Comparison of ENCODE assay signal across 8 mouse cellular contexts in genomic region chr17:78197111-78197510, GRCm38 (mm10). TPM values are rescaled to one million over a fixed set of nuclear protein-coding genes. Genes with fewer than 3 reads are reported as not detected.
DNase-seq lines count a peak whose midpoint lies in the region; ATAC-seq and TF ChIP-seq lines count a peak whose summit lies in the region.

No protein-coding gene starts in this region.

- H3K27ac ChIP-seq in intestine, postnatal 0 days (ENCODE audit: low read depth, low read length): no peak overlapping the region
- no peak overlapping the region for H3K27ac ChIP-seq in intestine, embryonic 16.5 days (ENCODE audit: low read length)
- no peak overlapping the region for H3K27ac ChIP-seq in embryonic facial prominence, embryonic 10.5 days (replicated peaks)

- no peaks in the 10 kb centered on the region for H3K27me3 ChIP-seq in intestine, postnatal 0 days (replicated peaks; ENCODE audit: control insufficient read depth, insufficient read depth, low read length)
- H3K27me3 ChIP-seq in intestine, embryonic 16.5 days (replicated peaks; ENCODE audit: control insufficient read depth, insufficient read depth, low read length): no peaks in the 10 kb centered on the region
- peaks cover 28% of the 10 kb centered on the region for H3K27me3 ChIP-seq in embryonic facial prominence, embryonic 10.5 days (replicated peaks; ENCODE audit: low read depth, poor library complexity, severe bottlenecking)

- no peaks in the 10 kb centered on the region for H3K36me3 ChIP-seq in intestine, postnatal 0 days (ENCODE audit: control insufficient read depth, insufficient read depth)
- no peaks in the 10 kb centered on the region for H3K36me3 ChIP-seq in intestine, embryonic 16.5 days (ENCODE audit: control insufficient read depth, insufficient read depth, low read length)
- no peaks in the 10 kb centered on the region for H3K36me3 ChIP-seq in embryonic facial prominence, embryonic 10.5 days (replicated peaks)

- no peak overlapping the region for H3K4me3 ChIP-seq in intestine, postnatal 0 days (ENCODE audit: low read depth, low read length)
- H3K4me3 ChIP-seq in intestine, embryonic 16.5 days (ENCODE audit: low read length): no peak overlapping the region
- no peak overlapping the region for H3K4me3 ChIP-seq in embryonic facial prominence, embryonic 10.5 days

- DNase-seq in B cell, adult 2 months: peak; percentile 42 to 51
- DNase-seq in adrenal gland, postnatal 10 days: peak; percentile 75
- DNase-seq in embryonic facial prominence, embryonic 10.5 days (ENCODE audit: low spot score): peak; percentile 60
- peak; percentile 78 for DNase-seq in kidney, postnatal 14 days
- DNase-seq in natural killer cell, adult 2 months (ENCODE audit: low spot score in 2 of 2): peak; percentile 33 to 34

- peak; percentile 94 for TF ChIP-seq CTCF in intestine, postnatal 0 days (IDR thresholded peaks at IDR 0.05; ENCODE audit: low read depth)

- H3K9ac ChIP-seq in intestine, postnatal 0 days (ENCODE audit: low read depth, low read length): no peak overlapping the region
- H3K9ac ChIP-seq in intestine, embryonic 16.5 days (ENCODE audit: low read depth, low read length): no peak overlapping the region

- no peaks in the 10 kb centered on the region for H3K9me3 ChIP-seq in intestine, postnatal 0 days (ENCODE audit: control insufficient read depth)
- H3K9me3 ChIP-seq in intestine, embryonic 16.5 days (ENCODE audit: control insufficient read depth, low read length): no peaks in the 10 kb centered on the region
- no peaks in the 10 kb centered on the region for H3K9me3 ChIP-seq in embryonic facial prominence, embryonic 10.5 days

- WGBS in intestine, postnatal 0 days: 25% methylated on average over 7 of the region's 7 CpGs
- WGBS in intestine, embryonic 16.5 days: 23% methylated on average over 7 of the region's 7 CpGs
- WGBS in embryonic facial prominence, embryonic 10.5 days: 23% methylated on average over 7 of the region's 7 CpGs

- ATAC-seq in intestine, postnatal 0 days: no peak
- ATAC-seq in intestine, embryonic 16.5 days: no peak
- ATAC-seq in inflammation-experienced regulatory T-cells, adult 6 months: no peak

- no peak overlapping the region for H3K4me2 ChIP-seq in intestine, postnatal 0 days (replicated peaks; ENCODE audit: low read depth)
- no peak overlapping the region for H3K4me2 ChIP-seq in intestine, embryonic 16.5 days (ENCODE audit: low read depth, low read length)

- 0 out of 2 replicates have a peak, but pooled peaks cover 4% of the 10 kb centered on the region for H3K4me1 ChIP-seq in intestine, postnatal 0 days (replicated peaks; ENCODE audit: control insufficient read depth, insufficient read depth, low read length)
- peaks cover 11% of the 10 kb centered on the region; the same call in 1 of the 2 replicates for H3K4me1 ChIP-seq in intestine, embryonic 16.5 days (ENCODE audit: control insufficient read depth, insufficient read depth, low read length)
- peaks cover 21% of the 10 kb centered on the region for H3K4me1 ChIP-seq in embryonic facial prominence, embryonic 10.5 days

RNA-seq across cellular contexts. Expression of gene Crim1, which starts 2.9 kb away (rescaled TPM):
- 7.7 and 9.0 TPM in 2 replicates for polyA plus RNA-seq in intestine, postnatal 0 days (2015; fragmentation: Nextera tagmentation; extraction: Ambion mirVana)
- 3.9 and 4.0 TPM in 2 replicates for polyA plus RNA-seq in intestine, embryonic 16.5 days (2015; fragmentation: Nextera tagmentation; extraction: Ambion mirVana)
- total RNA-seq in adrenal gland, postnatal 10 days (2021): 10 to 100 TPM; 28.1 to 31.4 TPM
- 2.2 and 2.7 TPM in 2 replicates for polyA plus RNA-seq in embryonic facial prominence, embryonic 10.5 days (2016; fragmentation: Nextera tagmentation; extraction: Ambion mirVana)
- polyA plus RNA-seq in inflammation-experienced regulatory T-cells, adult 6 months (2017; shearing (Covaris generic)): 1 to 10 TPM; 4.9 to 8.3 (median 7.9) TPM
